Mouse (Mus musculus) ES-Bruce4 (cell line): ENCODE measurements at regions not wholly inside any gene's neighbourhood (a gene's known extent, or its start where the extent isn't known, plus 50 kb on each side); places are given as distances from the start of the nearest gene placed in this dataset.

Source experiments
- H3K27ac ChIP-seq: 2 replicates; pipeline ENCODE4 v1.5.1; 2012; ENCODE audit warnings: low read length, inconsistent platforms; ENCODE audit not compliant: insufficient read depth
- H3K27me3 ChIP-seq: 2 replicates; pipeline ENCODE4 v1.6.1; 2012; ENCODE audit warnings: mild to moderate bottlenecking, low read length, inconsistent platforms; ENCODE audit not compliant: control insufficient read depth, poor library complexity, insufficient read depth, severe bottlenecking
- H3K36me3 ChIP-seq: 2 replicates; pipeline ENCODE4 v1.6.1; 2012; ENCODE audit warnings: inconsistent platforms, mild to moderate bottlenecking, low read length, moderate library complexity; ENCODE audit not compliant: control insufficient read depth, poor library complexity, insufficient read depth, severe bottlenecking
- H3K4me1 ChIP-seq: one replicate; pipeline ENCODE4 v1.8.1; 2011; ENCODE audit warnings: low read length; ENCODE audit not compliant: control insufficient read depth, insufficient read depth
- H3K4me3 ChIP-seq: 2 replicates; pipeline ENCODE4 v1.5.1; 2011; ENCODE audit warnings: low read depth, mild to moderate bottlenecking, low read length
- H3K9ac ChIP-seq: 2 replicates; pipeline ENCODE4 v1.6.1; 2012; ENCODE audit warnings: low read depth, mild to moderate bottlenecking, inconsistent platforms; ENCODE audit not compliant: poor library complexity, severe bottlenecking
- H3K9me3 ChIP-seq: replicated peaks from 2 replicates; pipeline ENCODE4 v1.6.1; 2012; ENCODE audit warnings: mild to moderate bottlenecking, low read length, inconsistent platforms; ENCODE audit not compliant: control insufficient read depth, poor library complexity, insufficient read depth, severe bottlenecking
- CTCF ChIP-seq: IDR thresholded peaks from one replicate; pipeline ENCODE4 v1.8.1; 2011; ENCODE audit warnings: low read depth, low read length
- EP300 ChIP-seq: IDR thresholded peaks from 2 replicates; pipeline ENCODE4 v1.6.1; 2011; ENCODE audit warnings: low read depth, low read length; ENCODE audit not compliant: insufficient read depth
- POLR2A ChIP-seq: IDR thresholded peaks from one replicate; pipeline ENCODE4 v1.8.1; 2011; ENCODE audit warnings: low read length; ENCODE audit not compliant: insufficient read depth

- H3K4me3 ChIP-seq, result no peak overlapping the region
- H3K9ac ChIP-seq, result no peak overlapping the region
- no peaks in the 10 kb centered on the region for H3K36me3 ChIP-seq
- H3K27me3 ChIP-seq, result no peaks in the 10 kb centered on the region
- no peak overlapping the region for H3K27ac ChIP-seq
- H3K4me1 ChIP-seq, result peaks cover 6% of the 10 kb centered on the region
- TF ChIP-seq EP300, result no peak
- TF ChIP-seq POLR2A, result no peak
- TF ChIP-seq CTCF, result no peak
- no peaks in the 10 kb centered on the region for H3K9me3 ChIP-seq
These were observed 55.0 kb upstream of the Cdkn2b start for GRCm38 (mm10) chr4:89365875-89366274.

GRCm38 (mm10) chr4:89363150-89363683 lies 52.4 kb upstream of the Cdkn2b start:
- Histone ChIP-seq H3K9ac (no peak overlapping the region), H3K27me3 (no peaks in the 10 kb centered on the region)

GRCm38 (mm10) chr4:89362650-89363049 lies 51.8 kb upstream of the Cdkn2b start:
- peaks cover 8% of the 10 kb centered on the region for H3K4me1 ChIP-seq
- TF ChIP-seq POLR2A, result no peak
- TF ChIP-seq CTCF, result no peak
- no peak for TF ChIP-seq EP300
- no peaks in the 10 kb centered on the region for H3K36me3 ChIP-seq
- H3K27ac ChIP-seq, result no peak overlapping the region
- no peaks in the 10 kb centered on the region for H3K27me3 ChIP-seq
- H3K9me3 ChIP-seq, result no peaks in the 10 kb centered on the region
- no peak overlapping the region for H3K4me3 ChIP-seq
- no peak overlapping the region for H3K9ac ChIP-seq

More at GRCm38 (mm10) chr4:89363150-89363683, 52.4 kb upstream of the Cdkn2b start:
- H3K9me3 ChIP-seq, result no peaks in the 10 kb centered on the region
- no peak overlapping the region for H3K27ac ChIP-seq
- TF ChIP-seq EP300 (no peak), POLR2A (no peak), CTCF (no peak)
- H3K4me1 ChIP-seq, result peaks cover 8% of the 10 kb centered on the region
- no peak overlapping the region for H3K4me3 ChIP-seq
- H3K36me3 ChIP-seq, result no peaks in the 10 kb centered on the region

DNA sequence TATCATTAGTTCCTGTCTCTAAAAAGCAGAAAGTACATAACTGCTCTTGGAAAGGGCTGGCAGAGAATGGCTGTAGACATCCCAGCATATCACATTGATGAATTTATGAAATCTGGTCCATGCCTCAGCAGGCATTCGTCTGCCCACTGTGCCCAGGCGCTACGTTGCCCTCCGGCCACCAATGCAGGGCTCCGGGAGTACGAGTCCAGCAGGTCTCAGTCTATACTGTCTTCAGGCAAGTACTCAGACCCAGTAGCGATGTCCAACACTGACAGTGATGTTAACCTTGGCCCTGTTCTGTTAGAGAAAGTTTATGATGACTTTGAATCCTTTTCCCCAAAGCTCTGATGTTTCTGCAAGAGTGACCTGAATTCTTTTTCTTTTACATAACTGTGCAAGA lies 50.5 kb upstream of the Cdkn2b start:
- Histone ChIP-seq H3K27me3 (no peaks in the 10 kb centered on the region), H3K36me3 (no peaks in the 10 kb centered on the region), H3K9me3 (no peaks in the 10 kb centered on the region), H3K4me1 (peaks cover 8% of the 10 kb centered on the region), H3K27ac (no peak overlapping the region), H3K9ac (no peak overlapping the region), H3K4me3 (no peak overlapping the region)
- TF ChIP-seq POLR2A (no peak), CTCF (no peak), EP300 (no peak)
